Mouse (Mus musculus) megakaryocyte, embryonic 14.5 days (primary cell): ENCODE results near the gene Fgf18. TPM values are rescaled to one million over a fixed set of nuclear protein-coding genes. Genes with fewer than 3 reads are reported as not detected.

Experiments used
- H3K27me3 ChIP-seq: replicated peaks from 2 replicates; pipeline ENCODE3; 2012; ENCODE audit warnings: inconsistent platforms
- H3K36me3 ChIP-seq: replicated peaks from 2 replicates; pipeline ENCODE3; 2012; ENCODE audit warnings: low read length, inconsistent platforms, mixed read lengths
- H3K4me1 ChIP-seq: 2 replicates; pipeline ENCODE4 v1.6.1; 2012; ENCODE audit warnings: inconsistent platforms
- H3K4me3 ChIP-seq: replicated peaks from 2 replicates; pipeline ENCODE3; 2012; ENCODE audit warnings: moderate library complexity, mild to moderate bottlenecking, inconsistent platforms
- H3K9me3 ChIP-seq: 2 replicates; pipeline ENCODE4 v1.6.1; 2012; ENCODE audit warnings: inconsistent platforms
- FLI1 ChIP-seq: IDR thresholded peaks from 2 replicates; pipeline ENCODE4 v1.6.1; 2012; ENCODE audit warnings: low read length, inconsistent platforms, mixed read lengths
- GATA1 ChIP-seq: IDR thresholded peaks from 3 replicates; pipeline ENCODE4 v1.6.1; 2012; ENCODE audit warnings: mixed read lengths, low read length, inconsistent platforms, borderline replicate concordance
- polyA plus RNA-seq: library from polyadenylated mRNA; stranded (reverse); fragments of >175 nt; gene quantifications from 2 replicates; pipeline ENCODE4 v1.2.3, GENCODE M21; 2012; ENCODE audit warnings: low replicate concordance; ENCODE audit not compliant: insufficient read depth

Fgf18 gene
- polyA plus RNA-seq, 1 experiment: not detected

DNA sequence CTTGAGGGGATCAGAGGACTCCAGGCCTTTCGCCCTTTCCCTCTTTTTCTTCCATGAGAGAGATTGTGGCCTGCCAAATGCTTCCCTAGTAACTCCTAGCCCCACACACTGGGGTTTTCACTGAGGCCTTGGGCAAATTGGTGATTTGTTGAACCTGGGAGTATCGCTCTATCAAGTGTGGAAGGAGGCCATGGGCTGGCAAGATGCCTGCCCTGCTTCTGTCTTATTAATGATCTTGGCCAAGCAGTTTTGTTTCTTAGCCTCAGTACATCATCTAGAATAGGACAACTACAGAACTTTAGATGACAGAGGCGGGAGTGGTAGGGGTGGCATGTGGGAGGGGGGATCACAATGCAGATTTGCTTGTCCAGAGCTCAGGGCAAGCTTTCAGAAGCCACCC, 31.4 kb downstream of the Fgf18 start:
- TF ChIP-seq FLI1: no peak
- no peak for TF ChIP-seq GATA1
- H3K27me3 ChIP-seq: peaks cover 53% of the 10 kb centered on the region

DNA sequence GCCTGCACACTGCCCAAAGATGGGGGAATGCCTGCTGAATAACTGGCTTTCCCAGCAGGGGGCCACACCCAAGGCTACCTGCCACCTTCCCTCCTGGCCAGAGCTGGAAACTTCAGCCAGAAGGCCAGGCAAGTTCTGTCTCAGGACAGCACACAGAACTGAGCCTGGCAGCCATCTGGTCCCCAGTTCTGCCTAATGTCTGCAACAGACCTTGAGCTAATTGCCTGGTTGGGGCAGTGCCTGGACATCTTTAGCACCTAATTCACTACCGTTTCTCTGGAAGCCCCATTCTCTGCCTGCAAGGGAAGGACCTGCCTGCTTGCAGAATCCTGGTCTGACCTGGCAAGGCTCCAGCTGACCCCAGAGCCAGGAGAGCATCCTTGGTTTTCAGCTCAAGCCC, 34.8 kb downstream of the Fgf18 start:
- Histone ChIP-seq H3K27me3 (peaks cover 39% of the 10 kb centered on the region), H3K4me3 (no peak overlapping the region), H3K36me3 (no peaks in the 10 kb centered on the region), H3K4me1 (no peaks in the 10 kb centered on the region), H3K9me3 (no peaks in the 10 kb centered on the region)
- TF ChIP-seq GATA1 (no peak), FLI1 (no peak)

More for the DNA sequence above, 31.4 kb downstream of the Fgf18 start:
- Histone ChIP-seq H3K36me3 (no peaks in the 10 kb centered on the region), H3K4me1 (no peaks in the 10 kb centered on the region), H3K9me3 (no peaks in the 10 kb centered on the region), H3K4me3 (no peak overlapping the region)

DNA sequence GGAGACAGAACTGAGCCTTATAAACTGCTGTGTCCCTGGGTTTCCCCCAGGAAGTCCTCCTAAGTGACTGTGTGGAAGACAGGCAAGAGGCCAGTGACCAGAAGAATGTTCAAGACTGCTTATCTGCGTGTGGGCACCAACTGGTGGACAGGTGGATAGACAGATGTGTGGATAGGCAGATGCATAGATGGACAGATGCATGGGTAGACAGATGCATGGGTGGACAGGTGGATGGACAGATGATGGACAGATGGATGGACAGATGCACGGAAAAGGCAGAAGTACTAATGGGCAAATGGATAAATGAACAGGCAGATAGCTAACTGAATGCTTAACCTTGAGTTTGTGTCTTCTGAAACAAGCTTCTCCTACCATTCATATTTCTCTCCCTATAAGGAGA, 37.1 kb downstream of the Fgf18 start:
- TF ChIP-seq GATA1: no peak
- TF ChIP-seq FLI1: no peak
- no peaks in the 10 kb centered on the region for H3K9me3 ChIP-seq
- no peaks in the 10 kb centered on the region for H3K4me1 ChIP-seq
- H3K36me3 ChIP-seq: no peaks in the 10 kb centered on the region
- H3K27me3 ChIP-seq: peaks cover 35% of the 10 kb centered on the region
- no peak overlapping the region for H3K4me3 ChIP-seq

DNA sequence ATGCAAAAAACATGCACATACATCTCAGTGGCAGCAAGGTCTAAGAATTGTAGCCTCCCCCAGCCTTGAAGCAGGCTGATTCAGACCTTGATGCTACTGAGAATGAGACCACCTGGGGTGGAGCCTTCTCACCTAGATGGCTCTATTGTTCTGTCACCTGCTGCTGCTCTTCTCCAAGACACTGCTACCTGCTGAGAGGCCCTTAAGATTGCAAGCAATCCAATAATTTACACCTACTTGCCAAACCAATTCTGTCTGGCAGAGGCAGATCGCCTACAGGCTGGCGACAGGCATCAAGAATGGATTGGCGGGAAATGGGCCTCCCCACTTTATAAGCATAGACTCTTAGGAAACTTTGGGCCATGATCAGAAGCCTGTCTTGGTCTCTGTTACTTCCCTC, 39.7 kb downstream of the Fgf18 start:
- Histone ChIP-seq H3K36me3 (no peaks in the 10 kb centered on the region), H3K4me3 (no peak overlapping the region), H3K9me3 (no peaks in the 10 kb centered on the region), H3K4me1 (peaks cover 5% of the 10 kb centered on the region), H3K27me3 (peaks cover 19% of the 10 kb centered on the region)
- no peak for TF ChIP-seq FLI1
- TF ChIP-seq GATA1: no peak

DNA sequence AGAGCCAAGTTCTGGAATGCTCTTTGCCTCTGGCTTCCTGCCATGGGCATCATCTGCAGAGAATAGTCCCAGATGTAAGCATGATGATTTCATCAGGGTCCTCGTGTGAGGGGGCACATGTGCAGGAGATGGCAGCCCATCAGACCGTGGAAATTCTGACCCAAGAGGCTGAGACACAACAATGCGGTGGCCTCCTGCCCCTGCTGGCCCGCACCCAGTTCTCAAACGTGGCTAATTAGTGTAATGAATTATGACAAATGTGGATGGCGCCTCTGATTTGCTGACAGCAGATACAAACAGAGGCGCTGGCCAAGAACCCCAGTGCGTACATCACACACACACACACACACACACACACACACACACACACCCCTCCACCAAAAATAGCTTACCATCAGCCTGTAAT, 42.3 kb downstream of the Fgf18 start:
- H3K27me3 ChIP-seq: peaks cover 17% of the 10 kb centered on the region
- no peak overlapping the region for H3K4me3 ChIP-seq
- peaks cover 5% of the 10 kb centered on the region for H3K4me1 ChIP-seq
- no peak for TF ChIP-seq FLI1
- no peak for TF ChIP-seq GATA1
- no peaks in the 10 kb centered on the region for H3K36me3 ChIP-seq
- no peaks in the 10 kb centered on the region for H3K9me3 ChIP-seq

GRCm38 (mm10) chr11:33103291-33103943, 43.8 kb downstream of the Fgf18 start:
- Histone ChIP-seq H3K4me3 (peak overlapping the region; percentile 46), H3K9me3 (no peaks in the 10 kb centered on the region), H3K27me3 (peaks cover 21% of the 10 kb centered on the region), H3K4me1 (peaks cover 5% of the 10 kb centered on the region), H3K36me3 (no peaks in the 10 kb centered on the region)
- TF ChIP-seq FLI1: no peak
- TF ChIP-seq GATA1: no peak

DNA sequence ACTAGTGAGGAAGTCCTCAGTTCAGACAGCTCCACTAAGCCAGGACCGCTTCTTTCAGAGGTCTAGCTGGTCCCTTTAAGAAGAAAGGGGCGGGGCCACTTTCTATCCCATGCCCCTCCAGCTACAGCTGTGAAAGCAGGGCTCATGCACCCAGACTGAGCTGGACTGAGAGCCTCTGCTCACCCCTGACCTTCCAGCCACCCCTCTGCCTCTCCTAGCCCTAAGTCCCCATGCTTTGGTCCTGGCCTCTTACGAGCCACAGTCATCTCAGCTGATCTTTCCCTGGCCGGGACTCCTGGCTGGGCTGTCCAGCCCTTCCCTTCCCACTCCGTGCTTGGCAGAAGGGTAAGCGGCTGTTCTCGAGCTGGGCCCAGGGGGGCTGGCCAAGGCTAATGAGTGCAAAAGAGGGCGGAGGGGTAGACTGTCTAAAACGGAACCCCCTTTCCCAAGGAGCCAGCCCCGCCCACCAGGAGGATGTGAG, 47.1 kb downstream of the Fgf18 start:
- H3K27me3 ChIP-seq: peaks cover 24% of the 10 kb centered on the region
- no peaks in the 10 kb centered on the region for H3K36me3 ChIP-seq
- H3K9me3 ChIP-seq: no peaks in the 10 kb centered on the region
- peaks cover 5% of the 10 kb centered on the region for H3K4me1 ChIP-seq
- TF ChIP-seq FLI1 (no peak), GATA1 (no peak)
- no peak overlapping the region for H3K4me3 ChIP-seq

DNA sequence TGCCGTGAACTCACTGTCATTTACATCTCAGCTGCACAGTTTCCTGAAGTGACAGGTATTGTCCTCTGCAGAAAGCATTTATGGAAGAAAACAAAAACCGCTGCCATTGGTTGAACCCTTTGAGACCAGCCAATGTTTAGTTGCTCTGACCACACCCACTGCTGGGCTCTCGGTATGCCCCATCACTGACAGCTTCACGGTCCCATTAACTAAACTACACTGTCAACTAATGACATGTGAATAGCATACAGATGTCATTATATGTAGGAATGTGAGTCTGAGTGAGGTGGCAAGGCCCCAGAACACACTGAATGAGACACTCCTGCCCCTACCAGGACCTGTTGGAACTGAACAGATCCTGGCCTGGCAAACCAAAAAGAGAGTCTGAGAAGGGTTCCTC, 47.8 kb downstream of the Fgf18 start:
- Histone ChIP-seq H3K9me3 (no peaks in the 10 kb centered on the region), H3K27me3 (peaks cover 24% of the 10 kb centered on the region), H3K4me3 (no peak overlapping the region), H3K36me3 (no peaks in the 10 kb centered on the region), H3K4me1 (peaks cover 5% of the 10 kb centered on the region)
- no peak for TF ChIP-seq FLI1
- TF ChIP-seq GATA1: no peak

GRCm38 (mm10) chr11:33098446-33098845, 48.8 kb downstream of the Fgf18 start:
- Histone ChIP-seq H3K27me3 (peaks cover 24% of the 10 kb centered on the region), H3K36me3 (no peaks in the 10 kb centered on the region)
- TF ChIP-seq FLI1 (no peak), GATA1 (no peak)

GRCm38 (mm10) chr11:33097855-33098254, 49.3 kb downstream of the Fgf18 start:
- Histone ChIP-seq H3K9me3 (peaks cover 5% of the 10 kb centered on the region; the same call in 1 of the 2 replicates), H3K27me3 (peaks cover 24% of the 10 kb centered on the region), H3K4me3 (no peak overlapping the region), H3K36me3 (no peaks in the 10 kb centered on the region), H3K4me1 (no peaks in the 10 kb centered on the region)
- no peak for TF ChIP-seq GATA1
- TF ChIP-seq FLI1: no peak

More at GRCm38 (mm10) chr11:33098446-33098845, 48.8 kb downstream of the Fgf18 start:
- H3K4me1 ChIP-seq: no peaks in the 10 kb centered on the region; the same call in 1 of the 2 replicates
- H3K9me3 ChIP-seq: peaks cover 5% of the 10 kb centered on the region; the same call in 1 of the 2 replicates
- H3K4me3 ChIP-seq: no peak overlapping the region

GRCm38 (mm10) chr11:33089856-33090255, 57.3 kb downstream of the Fgf18 start:
- no peak for TF ChIP-seq FLI1
- TF ChIP-seq GATA1: no peak
- H3K9me3 ChIP-seq: peaks cover 5% of the 10 kb centered on the region; the same call in 1 of the 2 replicates
- no peaks in the 10 kb centered on the region for H3K4me1 ChIP-seq
- peak overlapping the region; percentile 28 for H3K4me3 ChIP-seq
- peaks cover 15% of the 10 kb centered on the region for H3K27me3 ChIP-seq
- no peaks in the 10 kb centered on the region for H3K36me3 ChIP-seq
